Mouse (Mus musculus): ENCODE results near the gene Wwtr1.

The Wwtr1 gene

DNA sequence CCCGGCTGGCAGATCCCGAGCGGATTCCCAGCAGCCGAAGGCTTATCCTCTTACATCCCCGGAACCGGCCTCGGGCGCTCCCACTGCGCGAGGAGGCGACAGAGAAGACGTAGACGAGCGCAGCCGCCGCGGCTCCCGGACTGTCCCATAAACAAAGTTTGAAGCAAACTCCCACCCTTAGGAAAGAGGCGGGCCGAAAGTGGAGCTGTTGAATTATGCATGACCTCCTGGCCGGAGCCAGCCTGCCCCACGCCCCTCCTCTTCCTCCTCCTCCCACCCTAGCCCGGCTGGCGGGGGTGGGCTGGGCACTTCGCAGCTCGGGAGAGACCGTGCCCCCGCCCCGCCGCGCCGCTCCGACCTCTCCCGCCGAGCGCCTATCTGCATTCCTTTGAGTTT lies at the start of gene Wwtr1:
TSS of gene Wwtr1 (minus strand) at position 251 of the 396 bp plus-strand sequence.
- ChIA-PET CTCF (interaction anchor here (0.6 to 2.3 kb wide), 7 partner anchors 9 to 106 kb away, joined by 3 to 11 read pairs (median 4); no protein-coding TSS in a partner anchor), POLR2A (interaction anchor here (0.6 to 7.2 kb wide), 98 partner anchors 8 to 1116 kb away, joined by 3 to 140 read pairs (median 5); partner anchors contain the start of genes Commd2 (in 1 of the 4), Selenot (in 1 of the 4) and Siah2 (in 1 of the 4))

DNA sequence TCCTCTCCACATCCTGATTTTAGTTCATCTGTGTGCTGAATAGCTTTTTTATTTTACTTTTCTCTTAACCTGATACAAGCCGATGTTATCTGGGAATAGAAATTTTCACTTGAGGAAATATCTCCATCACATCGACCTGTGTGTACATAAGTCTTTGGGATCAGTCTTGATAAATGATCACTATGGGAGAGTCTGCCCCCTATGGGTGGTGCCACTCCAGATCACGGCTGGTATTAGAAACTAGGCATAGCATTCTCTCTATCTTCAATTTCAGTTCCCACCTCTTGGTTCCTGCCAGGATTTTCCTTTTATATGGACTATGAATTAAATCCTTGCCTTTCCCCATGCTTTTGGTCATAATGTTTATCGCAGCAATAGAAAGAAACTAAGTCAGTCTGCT lies 44.0 kb upstream of the Wwtr1 start:
- POLR2A ChIA-PET = interaction anchor here in 2 of 4 experiments (0.8 to 1.6 kb wide), 3 partner anchors 9 to 150 kb away, joined by 3 to 11 read pairs (median 3); partner anchors contain the start of gene Wwtr1 (in 1 of the 2)
- CTCF ChIA-PET = interaction anchor here in 2 of 4 experiments (0.5 to 1.5 kb wide), 3 partner anchors 47 to 710 kb away, joined by 3 to 12 read pairs (median 3); no protein-coding TSS in a partner anchor

DNA sequence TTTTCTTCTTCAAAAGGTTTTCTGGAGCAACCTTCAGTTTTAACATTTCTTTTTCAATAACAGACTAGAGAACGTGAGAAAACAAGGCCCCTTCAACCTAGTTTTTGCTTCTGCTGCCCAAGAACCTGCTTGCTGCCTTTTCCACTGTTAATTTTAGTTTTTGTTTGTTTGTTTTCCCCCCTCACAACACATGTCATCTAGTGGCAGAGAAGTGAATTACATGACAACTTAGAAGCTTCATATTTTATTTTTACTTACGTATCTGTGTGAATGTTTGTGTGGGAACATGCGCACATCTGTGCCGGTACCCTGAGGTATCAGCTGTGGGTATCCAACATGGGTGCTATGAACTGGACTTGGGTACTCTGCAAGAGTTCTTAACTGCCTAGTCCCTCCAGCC lies 39.9 kb upstream of the Wwtr1 start:
- ChIA-PET CTCF (interaction anchor here in 3 of 4 experiments (0.7 to 1.4 kb wide), 5 partner anchors 10 to 146 kb away, joined by 3 to 7 read pairs (median 4); no protein-coding TSS in a partner anchor), POLR2A (interaction anchor here in 1 of 4 experiments (0.7 to 1.1 kb wide), 2 partner anchors 40 to 896 kb away, joined by 3 to 4 read pairs; partner anchors contain the start of gene Wwtr1)

DNA sequence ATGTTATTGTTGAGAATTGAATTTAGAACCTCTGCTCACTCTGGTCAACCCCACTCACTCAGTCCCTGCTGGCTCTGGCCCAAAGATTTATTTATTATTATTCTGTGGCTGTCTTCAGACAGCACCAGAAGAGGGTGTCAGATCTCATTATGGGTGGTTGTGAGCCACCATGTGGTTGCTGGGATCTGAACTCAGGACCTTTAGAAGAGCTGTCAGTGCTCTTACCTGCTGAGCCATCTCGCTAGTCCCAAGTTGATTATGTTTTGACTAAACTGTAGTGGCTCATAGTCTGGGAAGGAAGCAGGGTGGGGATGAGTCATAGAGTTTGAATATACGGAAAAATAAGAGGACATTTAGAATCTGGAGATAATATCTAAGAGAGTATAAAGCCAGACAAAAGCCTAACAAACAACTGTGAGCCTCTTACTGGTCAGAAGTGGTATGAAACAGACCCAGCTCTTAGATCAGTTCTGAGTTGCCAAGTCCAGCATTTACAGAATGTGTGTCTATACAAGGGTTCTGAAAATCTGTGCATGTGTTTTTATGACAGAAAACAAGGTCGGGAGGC lies 36.8 kb upstream of the Wwtr1 start:
- POLR2A ChIA-PET = no interaction called here
- CTCF ChIA-PET = no interaction called here

DNA sequence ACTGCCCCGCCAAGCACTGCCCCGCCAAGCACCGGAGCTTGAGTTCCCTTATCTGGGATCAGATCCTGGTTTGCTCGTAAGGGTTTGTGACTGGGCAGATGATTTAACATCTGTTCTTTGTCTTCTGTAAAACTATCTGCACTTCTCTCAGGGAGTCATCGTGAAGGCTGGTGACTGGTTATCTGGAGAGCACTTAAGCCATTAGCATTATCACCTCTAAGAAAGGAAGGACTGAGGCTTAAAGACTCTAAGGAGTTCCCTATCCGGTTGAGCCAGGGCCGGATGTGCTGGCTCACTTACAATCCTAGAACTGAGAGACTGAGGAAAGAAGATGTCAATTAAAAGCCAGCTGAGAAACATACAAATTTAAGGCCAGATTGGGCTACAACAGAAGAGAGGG lies 36.1 kb upstream of the Wwtr1 start:
- ChIA-PET CTCF (no interaction called here), POLR2A (interaction anchor here in 1 of 4 experiments (1.0 kb wide), 1 partner anchor 36 kb away, joined by 3 read pairs; the partner anchor contains the start of gene Wwtr1)

DNA sequence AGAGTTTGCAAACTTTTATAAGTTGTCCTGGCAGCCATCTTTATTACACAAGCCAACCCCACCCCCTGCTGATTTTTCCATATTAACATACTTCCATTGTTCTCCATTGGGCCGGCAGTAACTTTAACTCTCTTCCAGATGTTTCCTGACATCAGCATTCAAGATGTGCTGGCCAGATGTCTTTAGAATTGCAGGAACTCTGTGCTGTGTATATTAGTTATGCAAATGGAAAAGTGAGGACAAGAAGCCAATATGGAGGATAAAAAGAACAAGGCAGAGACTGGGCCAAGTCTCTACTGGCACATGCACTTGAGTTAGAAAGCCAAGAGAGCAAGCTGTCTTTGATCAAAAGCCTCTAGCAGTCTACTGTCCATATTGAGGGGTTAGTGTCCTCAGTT lies 28.9 kb upstream of the Wwtr1 start:
- POLR2A ChIA-PET = interaction anchor here in 1 of 4 experiments (2.2 kb wide), 1 partner anchor 29 kb away, joined by 8 read pairs; the partner anchor contains the start of gene Wwtr1
- CTCF ChIA-PET = no interaction called here

DNA sequence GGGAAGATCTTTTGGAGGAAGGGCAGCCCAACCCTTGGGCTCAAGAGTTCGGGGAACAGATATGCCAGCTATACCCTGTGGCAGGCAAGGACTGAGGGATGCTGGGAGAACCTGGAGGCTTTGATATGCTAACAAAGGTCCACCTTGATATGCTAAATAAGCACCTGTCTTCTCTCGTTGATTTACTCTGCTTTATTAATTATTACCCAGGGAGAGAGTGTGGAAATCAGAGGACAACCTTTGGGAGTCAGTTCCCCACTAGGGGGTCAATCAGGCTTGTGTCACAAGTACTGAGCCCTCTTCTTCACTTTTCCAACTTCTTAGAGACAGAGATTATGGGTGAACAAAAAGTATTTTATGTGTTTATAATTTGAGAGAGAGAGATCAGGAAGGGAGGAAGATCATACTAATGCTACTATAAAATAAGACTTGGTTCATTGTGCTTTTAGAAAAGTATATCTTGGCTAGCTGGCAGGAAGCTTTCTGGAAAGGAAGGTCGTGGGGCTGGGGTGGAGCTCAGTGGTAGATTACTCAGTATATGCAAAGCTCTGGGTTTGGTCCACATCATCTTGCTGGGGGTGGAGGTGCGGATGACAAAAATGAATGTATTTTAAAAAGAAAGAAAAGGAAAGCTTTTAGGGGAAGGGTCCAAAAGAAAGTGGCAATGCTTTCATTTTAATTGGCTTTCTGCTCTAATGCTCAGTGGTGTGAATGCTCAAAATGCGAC lies 28.3 kb upstream of the Wwtr1 start:
- ChIA-PET CTCF (interaction anchor here in 1 of 4 experiments (0.7 kb wide), 1 partner anchor 22 kb away, joined by 3 read pairs; no protein-coding TSS in a partner anchor), POLR2A (interaction anchor here in 2 of 4 experiments (1.0 to 2.2 kb wide), 2 partner anchors 28 kb away, joined by 3 to 8 read pairs; partner anchors contain the start of gene Wwtr1 (in 2 of the 2))

DNA sequence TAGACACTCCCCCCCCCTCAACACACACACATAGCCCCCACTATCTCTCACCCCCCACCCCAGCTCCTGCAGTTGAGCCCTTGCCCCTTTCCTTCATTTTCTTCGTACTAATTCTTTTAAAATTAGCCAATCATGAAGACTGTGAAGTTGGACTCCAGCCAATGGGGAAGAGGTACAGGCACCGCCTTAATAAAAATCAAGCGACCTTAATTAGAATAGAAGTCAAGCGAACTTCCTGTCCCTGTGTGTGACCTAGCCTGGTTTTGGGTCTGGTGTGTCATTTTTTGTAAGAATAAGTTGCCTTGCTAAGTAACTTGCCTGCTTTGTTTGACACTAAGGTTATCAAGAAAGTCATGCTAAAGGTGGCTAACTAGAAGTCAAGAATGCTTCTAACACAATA lies 26.9 kb upstream of the Wwtr1 start:
- POLR2A ChIA-PET = no interaction called here
- CTCF ChIA-PET = no interaction called here

DNA sequence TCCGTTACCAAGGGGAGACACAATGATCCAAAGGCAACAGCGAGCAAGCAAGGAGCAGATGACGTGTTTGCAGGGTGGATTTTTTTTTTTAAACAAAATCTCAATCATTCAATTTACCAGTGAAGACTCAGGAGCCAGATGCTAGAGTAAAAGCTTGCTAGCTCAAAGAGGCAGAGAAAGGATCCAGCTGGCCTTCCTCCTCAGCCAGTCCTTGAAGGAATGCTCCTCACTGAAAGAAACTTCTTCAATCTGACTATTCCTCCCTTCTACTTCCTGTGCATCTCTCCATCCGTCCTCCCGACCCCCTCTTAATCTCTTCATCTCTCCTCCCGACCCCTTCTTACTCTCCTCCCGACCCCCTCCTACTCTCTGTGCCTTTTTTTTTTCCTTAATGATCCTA lies 20.9 kb upstream of the Wwtr1 start:
- POLR2A ChIA-PET = interaction anchor here in 1 of 4 experiments (1.0 to 1.2 kb wide), 2 partner anchors 20 to 21 kb away, joined by 3 read pairs; partner anchors contain the start of gene Wwtr1
- CTCF ChIA-PET = interaction anchor here in 2 of 4 experiments (0.6 to 0.7 kb wide), 2 partner anchors 134 to 284 kb away, joined by 4 to 5 read pairs; no protein-coding TSS in a partner anchor

DNA sequence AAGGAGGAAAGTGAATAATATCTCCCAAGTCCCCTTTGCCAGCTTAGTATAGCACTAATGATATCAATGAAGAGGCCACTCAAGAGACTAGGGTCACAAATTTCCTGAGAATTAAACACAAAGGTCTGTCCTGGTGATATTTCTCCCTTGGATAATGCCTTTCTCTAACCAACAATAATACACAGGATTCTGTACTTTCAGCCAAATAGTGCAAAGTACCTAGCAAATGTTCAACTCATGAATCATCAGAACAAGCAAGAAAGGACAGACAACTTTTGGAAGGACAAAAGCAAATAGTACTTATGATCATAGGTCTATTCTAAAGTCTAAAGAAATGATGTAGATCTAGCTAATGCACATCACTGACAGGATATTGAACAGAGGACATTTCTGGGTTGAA lies 19.8 kb upstream of the Wwtr1 start:
- POLR2A ChIA-PET = interaction anchor here in 1 of 4 experiments (1.4 kb wide), 1 partner anchor 125 kb away, joined by 3 read pairs; no protein-coding TSS in a partner anchor
- CTCF ChIA-PET = no interaction called here

DNA sequence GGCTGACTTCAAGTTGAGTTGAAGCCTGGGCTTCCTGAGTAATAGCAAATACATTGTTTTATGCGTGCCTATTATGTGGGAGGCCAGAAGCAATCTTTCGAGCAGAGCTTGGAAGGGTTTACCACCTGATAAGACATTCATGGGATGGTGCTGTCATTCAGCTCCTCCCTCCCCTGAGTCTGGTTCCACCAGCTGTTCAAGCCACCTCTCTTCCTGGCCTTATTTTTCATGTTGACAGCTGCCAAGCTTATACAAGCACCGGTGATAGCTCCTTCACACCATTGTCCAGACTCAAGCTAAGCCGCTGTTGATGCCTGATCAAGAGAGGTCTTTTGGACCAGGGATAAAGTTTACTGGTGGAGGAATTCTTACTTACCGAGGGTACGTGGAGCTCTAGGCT lies 10.3 kb upstream of the Wwtr1 start:
- POLR2A ChIA-PET = interaction anchor here in 3 of 4 experiments (0.5 to 1.6 kb wide), 3 partner anchors 10 to 927 kb away, joined by 4 to 12 read pairs (median 7); partner anchors contain the start of gene Wwtr1 (in 2 of the 3)
- CTCF ChIA-PET = no interaction called here

DNA sequence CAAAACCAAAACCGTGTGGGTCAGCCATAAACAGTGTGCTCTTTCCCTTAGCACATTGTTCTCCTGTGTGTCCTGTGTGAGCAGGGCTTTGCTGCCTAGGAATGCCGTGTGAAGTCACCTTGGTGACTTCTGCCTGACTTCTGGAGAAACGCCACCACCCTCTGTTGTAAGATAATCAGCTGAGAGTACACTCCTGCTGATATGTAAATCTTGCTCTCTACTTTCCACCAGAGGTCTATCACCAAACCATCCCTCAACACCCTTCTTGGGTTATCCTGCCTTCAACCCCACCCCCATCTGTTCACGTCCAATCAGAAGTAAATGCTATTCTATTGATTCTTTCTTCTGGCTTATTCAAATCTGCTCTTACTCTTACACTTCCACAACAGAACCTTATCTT lies 7.8 kb upstream of the Wwtr1 start:
- CTCF ChIA-PET = interaction anchor here in 1 of 4 experiments (0.5 kb wide), 1 partner anchor 465 kb away, joined by 4 read pairs; no protein-coding TSS in a partner anchor
- POLR2A ChIA-PET = interaction anchor here in 2 of 4 experiments (0.6 to 3.4 kb wide), 5 partner anchors 8 to 97 kb away, joined by 3 to 27 read pairs (median 5); partner anchors contain the start of gene Wwtr1 (in 2 of the 2)

DNA sequence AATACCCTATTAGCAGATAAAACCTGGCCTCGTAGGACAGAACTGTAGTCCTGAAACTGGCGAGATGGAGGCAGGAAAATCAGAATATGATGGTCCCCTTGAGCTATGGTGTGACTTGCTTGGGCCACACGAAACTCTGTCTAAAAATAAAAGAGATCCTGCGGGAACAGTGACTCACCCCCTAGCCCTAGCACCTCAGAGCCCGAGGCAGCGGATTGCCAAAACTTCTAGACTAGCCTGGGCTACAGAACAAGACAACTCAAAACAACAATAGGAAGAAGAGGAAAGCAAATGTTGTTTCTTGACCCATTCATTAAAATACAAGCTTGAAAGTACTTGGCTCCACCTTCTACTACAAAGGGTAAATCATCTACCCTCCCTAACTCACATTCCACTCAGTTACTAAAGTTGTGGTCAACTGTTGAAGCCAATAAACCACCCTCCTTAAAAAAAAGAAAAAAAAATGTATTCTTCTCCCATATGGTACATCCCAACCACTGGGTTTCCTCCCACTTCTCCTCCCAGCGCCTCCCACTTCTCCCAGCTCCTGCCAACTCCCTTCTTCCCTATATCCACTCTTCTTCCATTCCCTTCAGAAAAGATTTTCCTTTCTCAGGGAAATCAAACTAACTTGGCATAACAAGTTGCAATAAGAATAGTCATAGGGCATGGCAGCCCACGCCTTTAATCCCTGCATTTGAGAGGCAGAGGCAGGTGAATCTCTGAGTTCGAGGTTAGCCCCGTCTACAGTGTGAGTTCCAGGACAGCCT lies 4.9 kb upstream of the Wwtr1 start:
- POLR2A ChIA-PET = interaction anchor here in 3 of 4 experiments (0.6 to 1.1 kb wide), 4 partner anchors 10 to 90 kb away, joined by 3 read pairs; no protein-coding TSS in a partner anchor
- CTCF ChIA-PET = no interaction called here

DNA sequence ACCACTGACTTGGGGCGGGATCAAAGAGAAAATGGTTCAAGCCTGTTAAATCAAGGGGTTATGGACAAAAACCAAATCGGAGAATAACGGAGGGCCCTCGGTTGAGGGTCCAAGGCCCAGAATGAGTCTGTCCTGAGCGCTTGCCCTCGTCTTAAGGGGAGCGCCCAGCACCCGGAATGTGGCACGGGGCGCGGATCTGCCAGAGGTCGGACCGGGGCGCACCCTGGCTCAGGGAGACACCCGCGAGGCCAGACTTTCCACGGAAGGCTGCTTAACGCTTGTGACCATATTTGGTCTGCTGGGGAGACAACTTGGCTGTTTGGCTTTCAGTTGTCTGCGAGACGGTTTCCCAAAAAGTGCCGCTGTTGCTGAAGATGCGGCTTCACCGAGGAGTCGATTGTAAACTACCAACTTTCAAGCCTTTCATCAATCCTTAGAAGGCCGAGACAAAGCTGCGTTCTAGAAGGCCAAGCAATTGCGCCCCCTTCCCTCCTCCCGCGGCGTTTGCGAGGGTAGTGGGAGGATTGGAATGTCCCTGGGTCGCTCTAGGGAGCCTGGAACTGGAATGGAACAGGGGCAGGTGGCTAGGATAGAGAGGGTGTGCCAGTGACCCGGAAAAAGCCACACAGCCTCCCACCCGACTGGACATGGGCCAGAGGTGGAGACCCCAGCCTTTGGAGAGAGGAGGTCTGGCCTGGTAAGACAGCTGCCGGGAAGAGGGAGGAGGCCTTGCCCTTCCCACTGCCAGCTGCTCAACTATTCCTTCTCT lies 530 bp upstream of the Wwtr1 start:
- ChIA-PET POLR2A (interaction anchor here (0.6 to 7.2 kb wide), 100 partner anchors 7 to 1116 kb away, joined by 3 to 140 read pairs (median 5); partner anchors contain the start of genes Commd2 (in 1 of the 4), Selenot (in 1 of the 4) and Siah2 (in 1 of the 4)), CTCF (interaction anchor here (0.6 to 2.3 kb wide), 7 partner anchors 10 to 107 kb away, joined by 3 to 11 read pairs (median 4); no protein-coding TSS in a partner anchor)

DNA sequence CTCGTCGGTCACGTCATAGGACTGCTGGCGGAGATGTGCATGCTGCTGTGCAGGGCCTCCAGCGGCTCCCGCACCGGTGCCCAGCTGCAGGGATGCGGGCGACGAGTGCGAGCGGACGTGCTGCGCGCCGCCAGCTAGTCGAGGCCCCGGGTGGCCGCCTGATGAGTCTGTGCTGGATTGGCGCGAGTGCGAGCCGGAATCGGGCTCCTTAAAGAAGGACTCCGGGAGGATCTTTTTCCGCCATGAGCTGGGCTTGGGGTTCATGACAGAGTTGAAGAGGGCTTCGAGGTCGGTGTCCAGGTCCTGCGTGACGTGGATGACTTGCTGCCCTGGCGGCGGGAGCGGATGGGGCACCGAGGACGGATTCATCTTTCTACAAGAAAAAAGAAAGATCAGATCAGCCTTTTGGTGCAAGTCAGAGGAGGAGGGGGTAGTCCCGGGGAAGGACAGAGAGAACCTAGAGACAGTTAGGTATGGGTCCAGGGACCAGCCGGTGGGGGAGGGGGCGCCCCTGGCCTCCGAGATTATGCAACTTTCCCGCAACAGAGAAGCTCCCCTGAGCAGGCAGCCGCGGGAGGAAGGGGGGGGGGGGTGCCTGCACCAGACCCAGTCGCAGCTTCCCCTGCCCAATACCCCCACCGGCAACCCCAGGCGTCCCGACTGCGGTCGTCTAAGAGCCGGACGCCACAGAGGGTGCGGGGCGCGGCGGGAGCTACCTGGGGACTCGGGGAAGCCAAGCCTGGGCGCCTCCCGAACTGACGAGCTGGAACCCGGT lies 638 bp downstream of the Wwtr1 start:
- ChIA-PET POLR2A (interaction anchor here (0.6 to 7.2 kb wide), 99 partner anchors 8 to 1117 kb away, joined by 3 to 140 read pairs (median 5); partner anchors contain the start of genes Selenot (in 1 of the 4) and Siah2 (in 1 of the 4)), CTCF (interaction anchor here (0.5 to 2.3 kb wide), 11 partner anchors 9 to 1431 kb away, joined by 3 to 11 read pairs (median 3); partner anchors contain the start of gene Med12l (in 1 of the 4))

DNA sequence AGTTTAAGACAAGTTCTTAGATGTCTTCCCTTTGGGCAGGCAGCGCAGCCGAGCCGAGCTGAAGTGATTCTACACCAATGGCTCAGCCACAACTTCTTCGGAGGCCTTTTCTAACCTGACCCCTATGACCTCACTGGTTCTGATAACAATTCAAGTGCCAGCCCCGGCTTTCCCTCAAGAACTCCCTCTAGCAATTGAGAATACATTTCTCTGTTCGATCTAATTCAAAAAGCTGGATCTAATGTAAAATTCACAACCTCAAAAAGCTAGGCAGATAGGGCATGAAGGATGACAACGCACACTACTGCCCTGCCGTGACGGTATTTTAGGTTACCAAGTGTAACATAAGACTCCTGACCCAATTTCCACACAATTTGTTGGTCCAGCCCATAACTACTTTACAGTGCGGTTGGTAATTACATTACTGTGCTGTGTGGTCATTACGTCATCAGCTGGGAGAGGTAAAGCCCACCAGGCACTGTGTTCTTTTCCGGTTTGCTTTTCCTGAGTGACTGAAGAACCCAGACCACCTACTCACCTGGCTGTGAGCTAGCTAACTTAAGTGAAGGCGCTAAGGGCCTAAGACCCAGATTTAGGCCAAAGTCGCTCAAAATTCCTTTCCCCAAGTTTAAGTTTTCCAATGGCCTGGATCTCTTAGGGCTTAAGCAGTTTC lies 1.7 kb downstream of the Wwtr1 start:
- ChIA-PET POLR2A (interaction anchor here (0.6 to 7.2 kb wide), 28 partner anchors 9 to 760 kb away, joined by 3 to 140 read pairs (median 9); no protein-coding TSS in a partner anchor), CTCF (interaction anchor here in 2 of 4 experiments (0.5 to 1.1 kb wide), 4 partner anchors 52 to 306 kb away, joined by 3 to 5 read pairs (median 3); no protein-coding TSS in a partner anchor)
